Mouse (Mus musculus): ENCODE measurements around the gene Hist1h4f.
A peak's percentile ranks its signal among the peaks of the same experiment; 100 is the strongest.
"Not testable (repeated sequence)": the region's sequence is repeated elsewhere in the genome, so short reads cannot be mapped to it uniquely, and the experiment has no call there.

Hist1h4f gene

DNA sequence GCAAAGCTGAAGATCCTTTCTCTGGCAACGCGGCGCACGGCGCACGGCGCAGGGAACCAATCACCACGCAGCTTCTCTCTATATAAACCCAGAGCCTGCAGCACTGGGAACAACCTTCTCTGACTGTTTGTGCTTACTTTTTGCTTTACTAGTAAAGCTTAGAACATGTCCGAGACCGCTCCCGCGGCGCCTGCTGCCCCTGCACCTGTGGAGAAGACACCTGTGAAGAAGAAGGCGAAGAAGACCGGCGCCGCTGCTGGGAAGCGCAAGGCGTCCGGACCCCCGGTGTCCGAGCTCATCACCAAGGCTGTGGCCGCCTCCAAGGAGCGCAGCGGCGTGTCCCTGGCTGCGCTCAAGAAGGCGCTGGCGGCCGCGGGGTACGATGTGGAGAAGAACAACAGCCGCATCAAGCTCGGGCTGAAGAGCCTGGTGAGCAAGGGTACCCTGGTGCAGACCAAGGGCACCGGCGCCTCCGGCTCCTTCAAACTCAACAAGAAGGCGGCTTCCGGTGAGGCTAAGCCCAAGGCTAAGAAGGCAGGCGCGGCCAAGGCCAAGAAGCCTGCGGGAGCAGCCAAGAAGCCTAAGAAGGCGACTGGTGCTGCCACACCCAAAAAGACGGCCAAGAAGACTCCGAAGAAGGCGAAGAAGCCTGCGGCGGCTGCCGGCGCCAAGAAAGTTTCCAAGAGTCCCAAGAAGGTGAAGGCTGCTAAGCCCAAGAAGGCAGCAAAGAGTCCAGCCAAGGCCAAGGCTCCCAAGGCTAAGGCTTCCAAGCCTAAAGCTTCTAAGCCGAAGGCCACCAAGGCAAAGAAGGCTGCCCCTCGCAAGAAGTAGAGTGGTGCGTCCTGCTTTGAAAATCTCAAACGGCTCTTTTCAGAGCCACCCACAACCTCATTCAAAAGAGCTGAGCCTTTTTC is 3.7 kb upstream of the Hist1h4f start:
- peak; percentile 97 for DNase-seq (ENCODE audit: low spot score)

DNA sequence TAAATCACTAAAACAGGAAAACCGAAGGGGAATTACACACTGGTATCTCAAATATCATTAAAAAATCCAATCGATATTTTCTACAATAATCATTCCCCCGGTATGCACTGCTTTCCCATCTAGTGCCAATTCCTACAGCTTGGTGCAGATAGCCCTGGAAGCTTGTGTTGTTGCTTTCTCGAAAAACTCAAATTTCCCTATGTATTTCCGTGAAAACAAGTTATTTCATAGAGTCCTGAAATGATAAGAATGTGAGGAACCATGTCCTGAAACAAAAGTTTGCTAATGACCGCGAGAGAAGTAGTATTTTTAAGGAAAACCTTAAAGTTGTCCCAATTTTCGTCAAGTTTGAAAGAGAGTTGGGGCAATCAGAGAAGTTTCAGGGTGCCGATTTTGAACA is 2.9 kb upstream of the Hist1h4f start:
- peak; percentile 71 for DNase-seq (ENCODE audit: low spot score)

GRCm38 (mm10) chr13:23552962-23553361 is 1.5 kb upstream of the Hist1h4f start, which contains the start of gene Hist1h1d:
Gene Hist1h1d, plus strand, starts transcription at chr13:23553262.
- DNase-seq (ENCODE audit: low spot score): no peak

DNA sequence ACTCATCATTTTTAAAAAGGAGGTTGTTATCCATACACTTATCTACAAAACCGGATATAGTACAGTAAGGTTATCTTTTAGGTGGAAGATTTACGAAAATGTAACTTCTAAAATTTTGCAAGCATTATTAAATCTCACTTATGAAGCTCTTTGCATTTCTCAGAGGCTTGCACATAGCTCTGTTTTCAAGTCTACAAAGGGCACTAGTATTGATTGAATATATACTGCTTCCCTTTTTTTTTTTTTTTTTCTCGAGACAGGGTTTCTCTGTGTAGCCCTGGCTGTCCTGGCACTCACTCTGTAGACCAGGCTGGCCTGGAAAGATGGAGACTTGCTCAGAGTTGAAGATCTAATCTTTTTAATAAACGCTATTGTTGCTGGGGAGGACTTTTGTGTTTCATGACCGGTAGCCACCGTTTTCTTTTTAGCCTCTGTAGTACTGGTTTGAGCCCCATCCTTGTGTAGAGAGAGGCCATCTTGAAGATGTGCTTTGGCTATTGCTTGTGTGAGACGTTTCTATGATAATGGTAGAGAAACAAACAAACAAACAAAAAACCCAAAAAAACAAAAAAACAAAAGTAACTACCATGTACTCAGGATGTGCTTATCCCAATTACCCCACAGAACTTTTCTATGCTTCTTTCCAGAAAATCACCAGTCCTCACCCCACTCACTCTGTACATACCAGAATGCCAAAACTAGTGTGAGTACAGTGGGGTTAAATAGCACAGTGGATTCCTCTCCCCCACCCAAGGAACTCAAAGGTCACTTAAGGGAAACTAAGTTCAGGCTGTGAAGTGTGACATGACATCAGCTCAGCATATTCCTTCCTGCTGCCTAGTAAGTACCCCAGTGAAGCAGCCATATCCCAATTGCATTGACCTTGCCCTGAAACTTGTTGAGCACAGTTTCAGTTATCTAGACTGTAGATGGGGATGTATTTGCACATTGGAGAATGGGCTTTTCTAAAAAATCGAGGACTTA is 775 bp upstream of the Hist1h4f start:
- no peak for DNase-seq (ENCODE audit: low spot score)

DNA sequence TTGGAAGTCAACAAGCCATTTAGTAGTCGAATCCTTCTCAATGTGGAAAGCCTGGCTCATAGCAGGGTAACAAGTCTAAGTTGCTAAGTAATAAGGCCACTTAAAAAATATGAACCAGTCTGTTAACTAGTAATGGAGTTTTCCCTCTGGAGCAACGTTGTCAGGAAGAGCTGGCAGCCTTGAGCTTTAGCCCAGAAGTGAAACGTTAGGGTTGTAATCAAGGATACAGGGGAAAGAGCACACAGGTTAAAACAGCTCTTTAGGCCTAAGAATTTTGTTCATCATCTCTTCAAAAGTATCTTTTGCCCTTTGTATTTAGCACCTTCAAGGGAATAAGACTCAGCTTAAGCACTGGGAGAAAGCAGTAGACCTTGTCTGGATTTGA is 695 bp downstream of the Hist1h4f start:
- DNase-seq (ENCODE audit: low spot score): peak; percentile 82

DNA sequence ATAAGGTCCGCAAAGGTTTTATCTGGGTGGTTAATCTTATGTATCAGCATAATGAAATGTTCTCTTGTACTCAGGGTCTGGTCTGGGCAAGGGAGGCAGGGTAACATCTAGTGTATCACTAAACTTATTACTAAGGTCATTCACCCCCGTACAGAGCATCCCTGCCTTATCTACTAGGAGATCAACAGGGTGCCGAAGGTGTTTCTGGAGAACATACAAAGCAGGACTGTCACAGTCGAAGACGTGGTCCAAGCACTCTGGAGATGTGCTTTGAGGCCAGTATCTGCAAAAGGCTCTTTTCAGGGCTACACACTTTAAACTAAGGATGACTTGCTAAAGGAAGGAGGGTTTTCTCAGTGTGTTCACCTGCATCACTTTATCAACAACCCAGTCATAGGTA is 4.8 kb downstream of the Hist1h4f start:
- DNase-seq (ENCODE audit: low spot score): no peak

DNA sequence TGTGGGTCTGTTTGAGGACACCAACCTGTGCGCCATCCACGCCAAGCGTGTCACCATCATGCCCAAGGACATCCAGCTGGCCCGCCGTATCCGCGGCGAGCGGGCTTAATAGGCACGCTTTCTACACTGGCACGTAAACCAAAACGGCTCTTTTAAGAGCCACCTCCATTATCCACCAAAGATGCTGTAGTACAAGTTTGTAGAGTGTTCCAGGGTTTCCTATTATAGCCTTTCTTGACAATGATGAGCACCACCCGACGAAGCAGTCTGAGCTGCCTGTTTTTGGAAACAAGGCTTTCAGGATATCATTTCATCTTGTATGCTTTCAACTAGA is 6.7 kb downstream of the Hist1h4f start:
- not testable (repeated sequence) for DNase-seq (ENCODE audit: low spot score)

DNA sequence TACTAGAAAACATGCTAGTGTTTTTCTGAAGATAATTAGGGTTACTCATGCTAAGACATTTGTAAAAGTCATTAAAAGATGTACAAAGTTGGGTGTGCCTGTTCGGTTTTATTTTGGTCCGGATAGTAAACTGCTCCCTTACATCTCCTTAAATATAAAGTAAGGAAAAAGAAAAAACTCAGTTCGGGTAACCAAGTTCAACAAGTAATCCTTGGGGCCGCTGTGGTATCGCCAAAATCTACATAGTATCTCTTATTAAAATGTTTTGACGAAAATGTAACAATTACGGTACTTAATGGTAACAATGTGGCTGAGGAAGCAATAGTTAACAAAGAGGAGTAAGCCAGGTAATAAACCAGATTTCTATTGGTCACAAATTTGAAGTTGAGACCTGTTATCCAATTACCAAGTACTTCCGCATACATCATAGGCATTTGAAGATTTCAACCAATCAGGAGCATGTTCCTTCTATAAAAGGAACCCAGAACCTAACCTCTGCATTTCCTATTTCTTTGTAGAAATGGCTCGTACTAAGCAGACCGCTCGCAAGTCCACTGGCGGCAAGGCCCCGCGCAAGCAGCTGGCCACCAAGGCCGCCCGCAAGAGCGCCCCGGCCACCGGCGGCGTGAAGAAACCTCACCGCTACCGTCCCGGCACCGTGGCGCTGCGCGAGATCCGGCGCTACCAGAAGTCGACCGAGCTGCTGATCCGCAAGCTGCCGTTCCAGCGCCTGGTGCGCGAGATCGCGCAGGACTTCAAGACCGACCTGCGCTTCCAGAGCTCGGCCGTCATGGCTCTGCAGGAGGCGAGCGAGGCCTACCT is 7.3 kb downstream of the Hist1h4f start, which contains the start of gene Hist1h3f:
Gene Hist1h3f (plus strand): TSS at position 88 of the 822 bp plus-strand sequence.
- peak; percentile 98 for DNase-seq (ENCODE audit: low spot score)

- peak; percentile 95 for DNase-seq (ENCODE audit: low spot score)
These were observed 8.3 kb downstream of the Hist1h4f start, which contains the start of gene Hist1h2bh for GRCm38 (mm10) chr13:23542999-23543607. Gene Hist1h2bh, minus strand, starts transcription at chr13:23543392.

DNA sequence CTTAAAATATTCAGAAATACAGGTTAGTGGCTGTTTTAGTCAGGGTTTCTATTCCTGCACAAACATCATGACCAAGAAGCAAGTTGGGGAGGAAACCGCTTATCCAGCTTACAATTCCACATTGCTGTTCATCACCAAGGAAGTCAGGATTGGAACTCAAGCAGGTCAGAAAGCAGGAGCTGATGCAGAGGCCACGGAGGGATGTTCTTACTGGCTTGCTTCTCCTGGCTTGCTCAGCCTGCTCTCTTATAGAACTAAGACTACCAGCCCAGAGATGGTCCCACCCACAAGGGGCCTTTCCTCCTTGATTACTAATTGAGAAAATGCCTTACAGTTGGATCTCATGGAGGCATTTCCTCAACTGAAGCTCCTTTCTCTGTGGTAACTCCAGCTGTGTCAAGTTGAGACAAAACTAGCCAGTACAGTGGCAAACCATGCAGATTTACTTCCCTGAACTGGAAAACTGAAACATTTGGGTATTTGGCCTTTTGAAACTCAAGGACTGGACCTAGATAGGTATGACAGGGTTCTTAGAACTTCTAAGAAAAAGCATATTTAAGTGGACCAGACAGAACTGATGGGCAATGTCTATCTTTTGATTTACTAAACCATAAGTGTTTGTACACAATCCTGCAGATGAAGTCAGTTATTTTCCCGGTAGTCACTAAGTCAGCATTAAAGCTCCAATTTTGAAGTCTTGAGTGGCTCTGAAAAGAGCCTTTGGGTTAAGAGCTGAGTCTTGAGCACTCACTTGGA is 9.0 kb downstream of the Hist1h4f start:
- peak; percentile 64 for DNase-seq (ENCODE audit: low spot score)

GRCm38 (mm10) chr13:23541497-23541896 is 10.0 kb downstream of the Hist1h4f start:
- no peak for DNase-seq (ENCODE audit: low spot score)

- not testable (repeated sequence) for DNase-seq (ENCODE audit: low spot score)
These were observed 11.6 kb downstream of the Hist1h4f start for GRCm38 (mm10) chr13:23539821-23540220.

- DNase-seq (ENCODE audit: low spot score): no peak
These were observed 13.2 kb downstream of the Hist1h4f start for GRCm38 (mm10) chr13:23538249-23538648.

DNA sequence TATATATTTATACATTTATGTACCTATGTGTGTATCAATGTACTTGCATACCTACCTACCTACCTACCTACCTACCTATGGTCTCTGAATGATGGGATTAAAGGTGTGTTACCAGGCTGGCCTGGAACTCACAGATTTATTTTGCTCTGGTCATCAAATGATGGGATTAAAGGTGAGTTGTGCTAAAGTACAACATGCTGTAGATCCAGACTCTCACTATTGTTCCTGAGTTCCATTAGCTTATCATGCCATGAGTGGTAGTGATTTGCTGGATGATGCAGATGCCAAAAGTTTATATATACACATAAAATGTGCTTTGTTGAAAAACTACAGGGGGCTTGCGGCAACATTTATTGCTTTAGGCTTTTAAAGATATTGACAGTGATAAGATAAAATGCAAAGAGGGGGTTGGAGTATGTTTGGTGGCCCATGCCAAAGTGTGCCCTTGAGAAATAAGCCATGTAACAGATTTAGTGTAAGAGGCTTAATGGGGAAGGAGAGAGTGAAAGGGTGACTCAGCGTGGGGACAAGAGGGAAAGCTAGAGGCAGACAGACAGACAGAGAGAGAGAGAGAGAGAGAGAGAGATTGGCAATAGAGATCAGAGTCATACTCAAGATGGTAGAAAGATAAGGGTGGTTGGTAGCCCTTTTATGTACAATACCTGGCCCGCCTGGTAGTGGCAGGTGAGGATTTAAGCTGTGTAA is 14.3 kb downstream of the Hist1h4f start:
- peak; percentile 22 for DNase-seq (ENCODE audit: low spot score)

DNA sequence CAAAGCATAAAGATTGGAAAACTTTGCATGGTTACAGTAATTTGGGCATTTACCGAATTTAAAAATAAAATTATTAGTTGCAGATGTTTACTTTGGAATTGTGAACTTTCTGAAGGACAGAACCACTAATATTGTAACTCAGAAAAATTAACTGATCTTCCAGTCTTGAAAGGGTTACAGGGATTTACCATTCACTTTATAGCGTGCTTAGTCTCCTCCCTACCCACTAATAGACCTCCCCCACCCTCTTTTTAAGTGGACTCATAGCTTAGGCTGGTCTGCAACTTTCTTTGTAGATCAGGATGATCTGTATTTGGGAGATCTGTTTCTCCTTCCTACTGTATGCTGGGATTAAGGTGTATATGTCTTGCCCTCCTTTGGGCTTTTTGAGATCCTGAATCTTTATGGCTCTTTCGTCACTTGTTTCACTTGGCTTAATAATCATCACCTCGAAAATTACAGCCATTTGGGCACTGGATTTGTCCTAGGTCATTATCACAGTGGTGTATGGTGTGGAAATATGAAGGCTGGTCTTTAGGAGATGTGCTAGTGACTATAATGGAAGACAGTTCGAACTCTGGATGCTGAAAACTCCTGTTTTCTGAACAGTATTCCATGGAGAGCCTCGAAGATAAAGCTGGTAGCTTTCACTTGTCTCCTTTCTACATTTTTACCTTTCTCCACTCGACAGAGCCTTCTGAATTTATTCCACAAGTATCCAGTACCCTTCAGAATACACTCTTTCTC is 15.2 kb downstream of the Hist1h4f start:
- DNase-seq (ENCODE audit: low spot score): peak; percentile 72

GRCm38 (mm10) chr13:23535137-23536075 is 16.0 kb downstream of the Hist1h4f start, which contains the start of gene Hist1h3g:
Gene Hist1h3g, plus strand, starts transcription at chr13:23535422.
- DNase-seq (ENCODE audit: low spot score): peak; percentile 98

GRCm38 (mm10) chr13:23534368-23535131 is 16.9 kb downstream of the Hist1h4f start:
- DNase-seq (ENCODE audit: low spot score): no peak

All from embryo, embryonic 10.5 days (tissue).